Mouse (Mus musculus) 3T3-L1 (cell line): ENCODE measurements around the gene Fhad1.
A peak's percentile ranks its signal among the peaks of the same experiment; 100 is the strongest.

Source experiments
- DNase-seq: peaks from one replicate; pipeline ENCODE4 v3.0.0-alpha.2; 2015; ENCODE audit warnings: low read depth, low spot score

Gene Fhad1

GRCm38 (mm10) chr4:141932785-141933574, 81.9 kb downstream of the Fhad1 start:
- DNase-seq: no peak

DNA sequence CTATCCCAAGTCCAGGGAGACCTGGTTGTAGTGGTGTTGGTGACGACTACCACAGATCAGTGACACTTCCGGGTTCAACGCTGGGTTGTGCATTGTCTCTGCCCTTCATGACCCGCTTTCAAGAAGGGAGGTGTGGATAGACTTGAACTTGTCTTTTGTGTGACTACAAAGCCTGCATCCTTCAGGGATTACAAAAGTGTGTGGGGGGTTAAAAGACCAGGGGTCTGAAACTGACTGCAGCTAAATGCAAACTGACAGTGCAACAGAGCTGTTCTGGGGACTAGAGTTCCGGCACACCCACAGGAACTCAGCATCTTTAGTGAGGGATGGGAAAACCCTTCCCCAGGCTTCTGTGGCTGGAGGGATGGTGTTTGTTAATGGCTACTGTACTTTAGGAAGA, 83.4 kb downstream of the Fhad1 start:
- no peak for DNase-seq

DNA sequence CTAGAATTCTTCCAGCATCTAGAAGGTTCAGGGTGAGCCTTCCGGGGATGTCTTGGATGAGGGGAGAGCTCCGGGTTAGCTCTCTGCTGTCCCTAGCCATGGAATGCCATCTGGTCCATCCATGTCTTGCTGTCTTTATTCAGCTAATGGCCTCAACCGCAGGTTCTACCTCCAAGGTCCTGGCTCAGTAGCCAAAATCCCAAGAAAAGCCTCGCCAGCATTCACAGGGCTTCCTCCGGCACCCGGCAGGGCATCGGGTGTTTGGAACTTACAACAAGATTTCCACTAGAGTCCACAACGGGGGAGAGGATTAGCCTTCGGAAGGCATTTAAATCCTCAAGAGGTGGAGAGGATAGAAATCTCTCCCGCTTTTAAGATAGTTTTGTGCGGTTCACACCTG, 84.9 kb downstream of the Fhad1 start:
- DNase-seq: no peak

GRCm38 (mm10) chr4:141928881-141929281, 86.0 kb downstream of the Fhad1 start:
- DNase-seq: peak; percentile 76

DNA sequence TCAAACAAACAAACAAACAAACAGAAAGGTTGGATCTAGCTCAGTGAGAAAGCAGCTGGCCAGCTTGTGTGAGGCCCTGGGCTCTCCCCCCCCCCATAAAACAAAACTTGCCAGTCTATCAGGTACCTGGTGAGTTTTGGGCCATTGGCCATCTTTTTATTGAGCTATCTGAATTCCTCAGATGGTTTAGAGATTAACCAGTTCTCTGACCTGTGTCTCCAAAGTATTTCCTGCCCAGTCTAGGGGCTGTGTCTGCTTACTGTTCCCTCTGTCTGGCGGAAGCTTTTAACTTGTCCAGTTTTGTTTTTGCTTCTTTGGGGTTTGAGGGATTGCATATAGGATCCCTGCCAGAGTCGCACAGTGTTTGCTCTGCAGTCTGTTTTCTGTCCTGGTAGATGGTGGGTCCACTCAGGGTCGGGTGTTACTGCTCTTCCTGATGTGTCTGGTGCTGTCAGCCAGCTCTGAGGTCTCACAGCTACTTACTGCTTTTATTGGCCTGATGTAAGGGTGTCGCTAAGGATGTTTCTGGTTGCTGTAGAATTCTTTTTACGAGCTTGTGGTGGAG, 89.0 kb downstream of the Fhad1 start:
- DNase-seq: no peak

- no peak for DNase-seq
Observed at GRCm38 (mm10) chr4:141923961-141924360, 90.9 kb downstream of the Fhad1 start.

GRCm38 (mm10) chr4:141920391-141920790, 94.5 kb downstream of the Fhad1 start:
- DNase-seq: no peak

- DNase-seq: no peak
Observed at GRCm38 (mm10) chr4:141917735-141918419, 97.0 kb downstream of the Fhad1 start.

DNA sequence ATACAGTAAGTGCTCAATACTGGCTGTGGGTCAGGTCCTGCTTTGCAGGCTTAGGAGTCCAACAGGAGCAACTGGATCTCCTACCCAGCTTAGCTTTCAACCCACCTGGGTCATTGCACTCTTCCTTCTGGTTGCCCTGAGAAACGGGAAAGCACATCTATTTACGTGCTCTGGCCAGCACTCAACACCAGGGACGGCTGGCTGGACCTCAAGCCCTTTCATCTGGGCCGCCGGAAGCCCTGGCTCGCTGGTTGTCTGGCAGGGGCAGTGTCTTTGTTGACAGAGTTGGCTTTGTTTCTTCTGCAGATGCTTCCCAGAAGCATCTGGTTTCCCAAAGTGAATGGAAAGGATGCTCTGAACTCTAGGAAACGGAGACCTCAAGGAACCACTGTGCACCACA, 100.8 kb downstream of the Fhad1 start:
- no peak for DNase-seq

- DNase-seq: no peak
Observed at GRCm38 (mm10) chr4:141913201-141913993, 101.5 kb downstream of the Fhad1 start.

DNA sequence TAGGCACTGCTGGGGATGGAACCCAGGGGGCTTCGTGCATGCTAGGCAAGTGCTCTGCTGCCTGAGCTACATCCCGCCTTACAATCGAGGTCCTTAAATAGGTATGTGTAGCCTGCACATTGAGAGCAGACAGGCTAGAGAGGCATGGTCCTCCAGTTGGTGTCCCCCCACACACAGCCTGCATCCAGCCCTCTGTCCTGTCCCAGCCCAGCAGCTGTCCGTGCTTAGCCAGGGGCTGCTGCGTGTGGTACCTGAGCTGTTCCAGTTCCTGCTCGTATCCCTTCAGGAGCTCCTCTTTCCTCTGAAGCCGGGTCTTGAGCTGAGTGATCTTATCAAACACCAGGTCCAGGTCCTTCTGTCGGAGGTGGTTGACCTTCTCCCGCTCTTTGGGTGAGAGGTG, 110.2 kb downstream of the Fhad1 start:
- no peak for DNase-seq

- DNase-seq: no peak
Observed at GRCm38 (mm10) chr4:141902479-141902858, 112.4 kb downstream of the Fhad1 start.

- DNase-seq: no peak
Observed at GRCm38 (mm10) chr4:141901711-141902478, 113.0 kb downstream of the Fhad1 start.

DNA sequence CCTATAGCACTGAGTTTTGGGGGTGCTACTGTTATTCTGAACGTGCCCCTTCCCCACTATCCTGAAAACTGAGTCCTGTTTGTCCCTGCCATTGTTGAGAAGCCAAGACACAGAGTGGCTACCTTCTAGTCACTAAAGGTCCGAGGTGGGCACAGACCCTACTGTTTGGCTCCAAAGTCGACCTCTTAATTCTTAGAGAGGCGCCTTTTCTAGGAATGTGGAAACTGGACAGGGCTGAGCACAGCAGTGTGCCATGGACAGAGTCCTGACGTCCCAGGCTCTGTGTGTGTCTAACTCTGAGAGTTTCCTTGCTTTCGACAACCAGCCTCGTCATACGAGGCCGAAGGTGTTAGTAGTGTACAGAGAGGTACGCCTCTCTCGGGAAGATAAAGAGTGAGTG, 114.5 kb downstream of the Fhad1 start:
- no peak for DNase-seq

DNA sequence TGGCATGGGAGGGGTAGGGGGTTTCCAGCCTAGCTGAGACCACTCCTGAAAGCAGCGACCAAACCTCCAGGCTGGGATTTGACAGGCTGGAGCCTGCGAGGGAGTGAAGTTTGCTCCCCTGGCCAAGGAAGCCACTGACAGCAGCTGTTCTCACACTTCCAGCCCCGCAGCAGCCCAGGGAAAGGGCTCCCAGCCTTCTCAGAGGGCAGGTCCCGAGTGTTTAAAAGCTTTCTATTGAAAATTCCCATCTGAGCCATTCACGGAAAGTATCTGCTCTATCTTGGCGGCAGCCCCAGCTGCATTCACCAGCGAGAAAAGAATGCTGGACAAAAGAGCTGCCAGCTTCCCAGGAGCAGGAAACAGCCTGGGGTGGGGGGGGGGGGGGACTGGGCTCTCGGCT, 114.9 kb downstream of the Fhad1 start:
- DNase-seq: peak; percentile 9

GRCm38 (mm10) chr4:141898905-141899304, 116.0 kb downstream of the Fhad1 start:
- DNase-seq: no peak

DNA sequence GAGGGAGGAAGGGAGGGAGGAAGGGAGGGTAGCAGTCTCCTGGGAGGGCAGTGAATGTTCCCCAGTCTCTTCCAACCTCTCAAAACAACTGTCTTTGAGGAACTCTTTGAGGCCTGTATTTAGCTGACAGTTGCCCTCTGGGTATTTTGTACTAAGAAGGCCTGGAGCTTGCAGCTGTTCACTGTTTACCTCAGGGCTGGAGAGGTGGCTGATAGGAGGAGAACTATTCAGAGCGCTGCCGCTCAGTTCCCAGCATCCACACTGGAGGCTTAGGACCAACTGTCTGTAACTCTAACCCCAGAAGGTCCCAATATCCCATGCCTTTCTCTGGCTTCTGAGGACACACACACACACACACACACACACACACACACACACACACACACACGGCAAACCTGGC, 117.0 kb downstream of the Fhad1 start:
- no peak for DNase-seq

- no peak for DNase-seq
Observed at GRCm38 (mm10) chr4:141897225-141897624, 117.7 kb downstream of the Fhad1 start.

DNA sequence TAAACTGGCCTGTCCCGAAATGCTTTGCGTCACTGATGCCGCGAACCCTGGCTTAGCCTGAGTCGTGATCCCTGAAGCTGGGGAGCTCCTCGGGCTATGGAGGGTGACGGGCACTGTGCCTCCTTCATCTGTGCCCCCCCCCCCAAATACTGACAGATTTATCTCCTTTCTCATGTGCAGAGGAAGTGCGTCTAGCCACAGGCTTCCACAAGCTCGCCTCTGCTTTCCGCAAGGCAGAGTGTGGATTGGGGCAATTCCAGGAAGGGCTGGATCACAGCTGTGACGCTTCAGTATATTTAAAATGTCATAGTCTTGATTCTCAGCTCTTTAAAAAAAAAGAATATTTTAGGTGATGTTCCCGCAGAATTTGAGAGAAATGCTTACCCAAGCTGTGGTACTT, 119.1 kb downstream of the Fhad1 start:
- DNase-seq: no peak

- no peak for DNase-seq
Observed at GRCm38 (mm10) chr4:141893157-141893784, 121.6 kb downstream of the Fhad1 start.
